Mouse (Mus musculus) myocyte (in vitro differentiated cells): Measurements from ENCODE around the gene Cyba. TPM values are rescaled to one million over a fixed set of nuclear protein-coding genes. Genes with fewer than 3 reads are reported as not detected.

Experiments
- H3K27me3 ChIP-seq: one replicate; pipeline ENCODE4 v1.6.1; 2011; ENCODE audit not compliant: control insufficient read depth, insufficient read depth, insufficient read length
- H3K36me3 ChIP-seq: one replicate; pipeline ENCODE4 v1.6.1; 2011; ENCODE audit not compliant: control insufficient read depth, insufficient read depth
- H3K4me2 ChIP-seq: one replicate; pipeline ENCODE4 v1.6.1; 2011; ENCODE audit warnings: low read depth, control low read depth
- H3K4me3 ChIP-seq: one replicate; pipeline ENCODE4 v1.5.1; 2011; ENCODE audit warnings: mild to moderate bottlenecking, control low read depth, moderate library complexity
- H3K79me2 ChIP-seq: one replicate; pipeline ENCODE4 v1.6.1; 2011; ENCODE audit not compliant: control insufficient read depth, insufficient read depth
- H3ac ChIP-seq: one replicate; pipeline ENCODE4 v1.6.1; 2011; ENCODE audit not compliant: control insufficient read depth, insufficient read length
- CEBPB ChIP-seq: IDR thresholded peaks from 2 replicates; pipeline ENCODE4 v1.6.1; 2011; ENCODE audit warnings: mild to moderate bottlenecking, moderate library complexity; ENCODE audit not compliant: poor library complexity, insufficient read depth, severe bottlenecking
- E2F4 ChIP-seq: IDR thresholded peaks from one replicate; pipeline ENCODE4 v1.6.1; 2011; ENCODE audit warnings: mild to moderate bottlenecking, control low read depth, moderate library complexity; ENCODE audit not compliant: insufficient read depth
- MAX ChIP-seq: IDR thresholded peaks from one replicate; pipeline ENCODE4 v1.6.1; 2011; ENCODE audit warnings: low read depth, mild to moderate bottlenecking, control low read depth
- MYOD1 ChIP-seq, 3 experiments: IDR thresholded peaks; one replicate each; pipeline ENCODE4 v1.6.1; 2011; ENCODE audit warnings: control low read depth in 2 of 3, low read depth in 2 of 3, mild to moderate bottlenecking in 2 of 3, moderate library complexity in 1 of 3; ENCODE audit not compliant: insufficient read length in 2 of 3, control insufficient read depth in 1 of 3
- MYOG ChIP-seq, 3 experiments: IDR thresholded peaks; one replicate each; pipeline ENCODE4 v1.6.1; 2011; ENCODE audit warnings: control low read depth in 2 of 3, low read depth in 2 of 3, mild to moderate bottlenecking in 2 of 3; ENCODE audit not compliant: insufficient read length in 2 of 3, control insufficient read depth in 1 of 3, insufficient read depth in 1 of 3
- POLR2A ChIP-seq: IDR thresholded peaks from one replicate; pipeline ENCODE4 v1.6.1; 2011; ENCODE audit warnings: low read depth, mild to moderate bottlenecking, control low read depth, moderate library complexity; ENCODE audit not compliant: insufficient read length
- POLR2AphosphoS2 ChIP-seq: IDR thresholded peaks from one replicate; pipeline ENCODE4 v1.6.1; 2011; ENCODE audit warnings: low read depth, control low read depth; ENCODE audit not compliant: insufficient read length
- REST ChIP-seq: IDR thresholded peaks from one replicate; pipeline ENCODE4 v1.6.1; 2011; ENCODE audit warnings: mild to moderate bottlenecking, control low read depth, moderate library complexity; ENCODE audit not compliant: insufficient read depth, insufficient read length
- SRF ChIP-seq: IDR thresholded peaks from one replicate; pipeline ENCODE4 v1.6.1; 2011; ENCODE audit warnings: low read depth; ENCODE audit not compliant: control insufficient read depth, insufficient read length
- TCF12 ChIP-seq: IDR thresholded peaks from one replicate; pipeline ENCODE4 v1.6.1; 2011; ENCODE audit warnings: mild to moderate bottlenecking, control low read depth; ENCODE audit not compliant: poor library complexity, insufficient read depth, severe bottlenecking
- TCF3 ChIP-seq: IDR thresholded peaks from one replicate; pipeline ENCODE4 v1.6.1; 2011; ENCODE audit warnings: low read depth, control low read depth; ENCODE audit not compliant: insufficient read length
- USF1 ChIP-seq: IDR thresholded peaks from one replicate; pipeline ENCODE4 v1.6.1; 2011; ENCODE audit warnings: low read depth, mild to moderate bottlenecking, control low read depth, moderate library complexity
- polyA plus RNA-seq: library from polyadenylated mRNA; unstranded; fragments of >200 nt; fragmentation: generic; extraction: Trizol; gene quantifications from one replicate; pipeline ENCODE4 v1.2.1, GENCODE M21; 2012; ENCODE audit warnings: missing spikeins

The Cyba gene
- polyA plus RNA-seq, 1 experiment, result not detected

DNA sequence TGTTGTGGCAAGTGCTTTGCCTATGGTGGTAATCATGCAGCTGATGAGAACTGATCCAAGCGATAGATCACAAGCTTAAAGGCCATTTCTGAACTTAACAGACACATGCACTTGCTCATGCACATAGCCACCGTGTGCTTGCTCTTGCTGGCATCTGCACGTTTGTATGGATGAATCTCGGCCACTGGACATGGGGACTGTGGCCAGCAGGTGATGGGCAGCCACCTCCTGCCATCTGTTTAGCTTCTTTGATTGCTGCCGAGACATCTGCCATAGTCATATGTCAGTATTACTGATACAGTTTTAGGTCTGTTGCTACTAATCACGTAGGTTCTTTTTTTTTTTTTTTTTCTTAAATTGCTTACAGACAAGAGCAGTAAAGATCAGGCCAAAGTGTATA, 37.4 kb downstream of the Cyba start:
- Histone ChIP-seq H3K4me3 (no peak overlapping the region), H3K79me2 (no peaks in the 10 kb centered on the region), H3K36me3 (peaks cover 37% of the 10 kb centered on the region), H3K4me2 (no peak overlapping the region), H3ac (no peak overlapping the region), H3K27me3 (no peaks in the 10 kb centered on the region)
- TF ChIP-seq TCF3, result no peak
- TF ChIP-seq MYOD1 (IDR thresholded peaks at IDR 0.05; ENCODE audit: control insufficient read depth in 1 of 3, insufficient read length in 2 of 3, low read depth in 2 of 3), result no peak
- TF ChIP-seq TCF12, result no peak
- no peak for TF ChIP-seq CEBPB
- TF ChIP-seq E2F4, result no peak
- TF ChIP-seq POLR2AphosphoS2, result no peak
- no peak for TF ChIP-seq MYOG (IDR thresholded peaks at IDR 0.05; ENCODE audit: control insufficient read depth in 1 of 3, insufficient read depth in 1 of 3, insufficient read length in 2 of 3, low read depth in 2 of 3)
- TF ChIP-seq REST, result no peak
- TF ChIP-seq USF1, result no peak
- no peak for TF ChIP-seq SRF
- TF ChIP-seq POLR2A, result no peak
- no peak for TF ChIP-seq MAX

DNA sequence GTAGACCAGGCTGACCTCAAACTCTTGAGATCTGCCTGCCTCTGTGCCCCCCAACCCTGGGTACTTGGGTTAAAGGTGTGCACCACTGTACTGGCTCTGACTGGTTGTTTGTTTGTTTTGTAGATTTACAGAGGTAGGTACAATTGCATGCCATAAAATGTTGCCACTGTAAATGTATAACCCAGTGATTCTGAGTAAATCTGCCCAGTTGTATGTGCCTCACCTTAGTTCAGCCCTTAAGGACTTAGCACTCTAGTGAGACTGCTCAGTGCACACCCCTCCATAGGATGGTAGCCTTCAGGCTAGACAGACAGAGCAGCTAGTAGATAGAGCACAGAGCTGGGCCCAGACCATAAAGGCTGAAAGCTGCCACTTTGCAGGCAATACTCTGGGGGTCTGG, 39.0 kb downstream of the Cyba start:
- Histone ChIP-seq H3ac (no peak overlapping the region), H3K27me3 (no peaks in the 10 kb centered on the region), H3K4me2 (no peak overlapping the region), H3K36me3 (peaks cover 28% of the 10 kb centered on the region), H3K4me3 (no peak overlapping the region), H3K79me2 (no peaks in the 10 kb centered on the region)
- TF ChIP-seq POLR2A (no peak), CEBPB (no peak), USF1 (no peak), MAX (no peak), E2F4 (no peak), MYOD1 (IDR thresholded peaks at IDR 0.05; ENCODE audit: control insufficient read depth in 1 of 3, insufficient read length in 2 of 3, low read depth in 2 of 3) (no peak), SRF (no peak)

DNA sequence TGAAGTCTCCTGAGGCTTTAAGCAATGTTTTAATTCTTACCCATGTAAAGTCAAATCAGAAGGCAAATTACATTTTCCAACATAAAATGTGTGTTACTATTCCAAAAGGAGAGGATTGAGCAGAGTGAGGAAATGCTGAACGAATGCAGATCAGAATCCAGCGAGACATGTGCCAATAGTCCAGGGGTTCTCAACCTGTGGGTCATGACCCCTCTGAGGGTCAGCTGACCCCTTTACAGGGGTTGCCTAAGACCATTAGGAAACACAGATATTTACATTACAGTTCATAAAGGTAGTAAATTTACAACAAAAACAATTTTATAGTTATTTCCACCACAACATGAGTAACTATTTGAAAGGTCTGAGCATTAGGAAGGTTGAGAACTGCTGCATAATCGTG, 42.0 kb downstream of the Cyba start:
- Histone ChIP-seq H3K27me3 (no peaks in the 10 kb centered on the region), H3K4me3 (no peak overlapping the region), H3K4me2 (no peak overlapping the region), H3K79me2 (peaks cover 4% of the 10 kb centered on the region), H3K36me3 (peaks cover 54% of the 10 kb centered on the region), H3ac (no peak overlapping the region)
- TF ChIP-seq POLR2A, result no peak

DNA sequence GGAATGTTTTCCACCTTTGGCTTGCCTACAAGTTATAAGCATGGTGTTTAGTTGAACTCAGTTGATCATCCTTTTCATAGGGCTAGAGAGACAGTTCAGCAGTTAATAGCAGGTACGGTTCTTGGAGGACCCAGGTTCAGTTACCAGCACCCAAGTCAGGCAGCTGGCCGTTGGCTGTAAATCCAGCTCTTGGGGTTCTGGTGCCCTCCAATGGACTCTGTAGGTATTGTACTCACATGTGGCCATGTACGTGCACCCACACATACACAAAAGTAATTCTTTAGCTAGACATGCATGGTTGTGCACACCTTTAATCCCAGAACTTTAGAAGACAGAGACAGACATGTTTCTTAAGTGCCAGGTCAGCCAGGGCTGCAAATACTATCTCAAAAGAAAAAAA, 43.4 kb downstream of the Cyba start:
- Histone ChIP-seq H3ac (no peak overlapping the region), H3K4me3 (no peak overlapping the region), H3K4me2 (no peak overlapping the region), H3K79me2 (peaks cover 12% of the 10 kb centered on the region), H3K36me3 (peaks cover 64% of the 10 kb centered on the region), H3K27me3 (no peaks in the 10 kb centered on the region)
- TF ChIP-seq MAX, result no peak
- TF ChIP-seq TCF12, result no peak
- no peak for TF ChIP-seq E2F4
- no peak for TF ChIP-seq POLR2A
- no peak for TF ChIP-seq CEBPB
- no peak for TF ChIP-seq TCF3
- TF ChIP-seq MYOG (IDR thresholded peaks at IDR 0.05; ENCODE audit: control insufficient read depth in 1 of 3, insufficient read depth in 1 of 3, insufficient read length in 2 of 3, low read depth in 2 of 3), result no peak

DNA sequence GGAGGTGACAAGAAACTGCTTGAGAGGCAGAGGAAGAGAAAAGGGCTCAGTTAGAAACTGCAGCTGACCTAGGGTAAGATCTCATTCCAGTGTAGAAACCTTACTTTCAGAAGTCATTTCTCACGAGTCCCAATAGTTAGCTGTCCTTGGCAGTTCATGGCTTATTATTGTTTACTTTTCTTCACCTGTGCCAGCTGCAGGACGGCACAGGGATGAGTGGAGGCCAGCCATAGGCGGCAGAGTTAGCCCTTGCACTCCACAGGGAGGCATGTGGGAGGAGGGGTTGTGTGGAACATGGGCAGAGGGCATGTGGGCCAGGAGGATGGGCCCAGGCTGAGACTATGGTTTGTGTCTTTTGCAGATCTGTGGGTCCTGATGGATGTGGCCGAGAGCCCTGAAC, 49.7 kb downstream of the Cyba start:
- TF ChIP-seq CEBPB (no peak), USF1 (no peak), MYOD1 (IDR thresholded peaks at IDR 0.05; ENCODE audit: control insufficient read depth in 1 of 3, insufficient read length in 2 of 3, low read depth in 2 of 3) (no peak), POLR2AphosphoS2 (no peak)
- H3K4me3 ChIP-seq, result no peak overlapping the region

More for the DNA sequence above, 49.7 kb downstream of the Cyba start:
- peaks cover 51% of the 10 kb centered on the region for H3K36me3 ChIP-seq
- H3K27me3 ChIP-seq, result no peaks in the 10 kb centered on the region
- H3ac ChIP-seq, result no peak overlapping the region
- peaks cover 69% of the 10 kb centered on the region for H3K79me2 ChIP-seq
- no peak overlapping the region for H3K4me2 ChIP-seq
